Mouse (Mus musculus): Measurements from ENCODE around the gene Vti1a.

Vti1a gene

DNA sequence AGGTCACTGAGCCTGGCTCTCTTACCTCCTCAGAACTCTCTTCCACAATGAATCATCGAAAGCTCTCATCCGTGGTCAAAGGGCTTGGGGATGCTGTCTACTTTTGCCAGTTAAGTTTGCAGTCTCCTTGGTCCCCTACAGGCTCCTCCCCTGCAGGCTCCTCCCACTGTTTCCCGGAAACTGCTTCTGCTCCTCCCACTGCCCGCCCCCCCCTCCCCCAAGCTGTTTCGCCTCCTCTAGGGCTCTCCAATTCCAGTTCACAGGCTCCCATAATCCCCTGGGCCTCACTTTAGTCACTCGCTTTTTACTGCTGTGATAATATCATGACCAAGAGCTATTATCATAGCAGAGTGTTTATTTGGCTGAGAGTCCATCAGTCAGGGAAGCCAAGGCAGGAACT, 324.2 kb downstream of the Vti1a start:
- DNase-seq = no peak

DNA sequence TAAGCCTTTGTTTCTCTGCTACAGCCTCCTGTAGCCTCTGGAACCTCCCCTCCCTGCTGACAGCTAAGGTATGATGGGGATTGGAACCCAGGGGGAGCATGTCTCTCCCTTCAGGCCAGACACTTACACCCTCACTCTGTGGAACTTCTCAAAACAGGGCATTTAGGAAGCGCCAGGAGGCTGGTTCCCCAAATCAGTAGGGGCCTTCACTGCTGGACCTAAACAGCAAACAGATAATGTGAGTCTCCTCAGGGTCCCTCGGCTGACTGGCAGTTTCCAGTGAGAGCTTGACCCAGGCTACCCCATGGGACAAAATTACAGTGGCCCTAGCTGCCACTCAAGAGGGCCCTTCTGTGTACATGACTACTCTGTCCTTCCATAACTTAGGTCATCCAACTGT, 325.8 kb downstream of the Vti1a start:
- no peak for DNase-seq

DNA sequence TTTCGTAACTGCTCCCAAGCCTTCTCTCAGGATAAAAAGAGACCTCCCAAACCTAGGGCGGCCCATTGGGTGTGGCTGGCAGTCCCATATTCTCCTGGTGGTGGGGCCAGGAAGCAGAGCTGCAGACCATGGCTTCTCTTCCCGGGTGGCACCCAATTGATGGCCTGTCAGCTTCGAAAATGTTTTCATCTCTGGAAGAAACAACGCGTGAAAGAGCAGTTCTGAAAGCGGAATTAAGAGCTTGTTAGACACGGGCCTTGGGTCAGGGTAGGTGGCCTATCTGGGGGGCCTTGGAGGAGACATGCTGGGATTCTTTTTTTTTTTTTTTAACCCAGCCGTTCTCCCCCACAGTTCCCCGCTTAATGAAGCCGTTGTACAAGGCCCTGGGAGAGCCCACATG, 326.3 kb downstream of the Vti1a start:
- no peak for DNase-seq

DNA sequence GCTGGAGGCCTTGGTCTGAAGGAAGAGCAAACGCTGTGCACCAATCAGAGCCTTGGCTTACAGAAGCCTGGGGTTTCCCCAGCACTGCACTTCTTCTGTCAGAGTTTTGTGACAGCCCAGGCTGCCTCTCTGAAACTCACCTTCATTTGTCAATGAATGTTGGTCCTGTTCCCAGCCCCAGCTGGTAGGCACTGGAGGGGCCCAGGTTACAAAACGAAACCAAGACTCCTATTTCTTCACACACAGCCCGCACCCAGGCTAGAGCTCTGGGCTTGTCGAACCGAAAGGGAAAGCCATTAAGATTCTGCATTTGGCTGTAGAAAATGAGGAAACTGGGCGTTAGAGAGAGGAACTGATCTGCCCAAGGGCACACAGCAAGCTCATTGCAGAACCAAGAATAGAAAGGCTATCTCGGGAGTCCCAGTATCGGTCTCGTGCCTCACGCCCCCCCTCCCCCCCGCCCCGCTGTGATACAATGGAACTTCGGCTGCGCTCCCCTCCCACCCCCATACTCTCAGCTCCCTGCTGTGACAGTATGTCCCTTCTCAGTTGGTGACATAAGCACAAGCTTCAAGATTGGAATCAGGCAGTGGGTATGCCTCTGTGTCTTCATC, 327.3 kb downstream of the Vti1a start:
- peak; percentile 60 for DNase-seq

DNA sequence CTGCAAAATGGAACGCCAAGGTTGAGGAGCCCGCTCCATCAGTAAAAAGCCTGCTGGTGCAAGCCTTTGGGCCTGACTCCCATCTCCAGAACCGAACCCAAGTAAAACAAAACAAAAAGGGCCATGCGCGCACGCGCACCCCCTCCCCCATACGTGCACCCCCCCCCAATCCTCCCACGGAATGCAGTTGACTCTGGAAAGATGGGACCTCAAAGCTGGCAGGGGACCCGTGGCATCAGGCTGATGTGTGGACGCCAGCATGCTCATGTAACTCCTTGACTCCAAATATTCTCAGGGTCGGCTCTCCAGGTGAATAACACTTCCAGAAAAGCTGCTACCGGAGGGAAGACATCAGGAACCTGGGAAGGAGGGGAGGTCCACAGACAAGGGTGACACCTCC, 327.8 kb downstream of the Vti1a start:
- no peak for DNase-seq

DNA sequence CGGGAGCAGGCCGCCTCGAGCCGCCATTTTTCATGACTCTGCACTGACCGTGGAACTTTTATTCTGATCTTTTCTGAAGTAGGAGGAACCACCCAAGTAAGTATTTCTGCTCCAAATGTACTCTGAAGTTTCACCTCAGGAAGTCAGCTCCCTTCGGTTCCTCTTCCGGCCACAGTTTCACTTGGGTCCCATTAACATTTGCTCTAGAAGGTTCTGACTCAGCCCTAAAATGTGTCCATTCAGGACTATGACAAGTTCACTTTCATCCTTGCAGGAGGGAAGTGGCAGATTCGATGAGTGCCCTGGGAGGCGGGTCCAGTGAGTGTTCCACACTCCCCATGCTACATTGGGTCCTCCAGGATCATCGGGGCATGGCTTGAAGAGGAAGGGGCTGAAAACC, 333.3 kb downstream of the Vti1a start:
- no peak for DNase-seq

DNA sequence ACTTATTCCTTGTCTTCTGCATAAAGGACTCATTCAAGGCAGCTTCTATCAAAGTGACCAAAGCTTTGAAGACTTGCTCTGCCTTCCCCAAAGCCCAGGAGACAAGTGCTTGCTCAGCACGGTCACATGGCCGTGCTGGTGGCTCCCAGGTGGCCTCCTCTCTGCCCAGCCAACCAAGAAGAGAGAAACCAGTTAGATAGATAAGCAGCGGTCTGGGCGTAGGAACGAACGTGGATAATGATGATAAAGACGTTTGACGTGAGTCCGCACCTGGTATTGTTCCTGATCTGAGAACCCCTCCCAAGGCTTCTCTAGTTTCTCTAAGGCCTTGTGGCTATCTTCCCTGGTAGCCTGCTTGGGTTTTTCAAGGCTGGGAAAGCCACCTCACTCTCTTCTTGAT, 334.9 kb downstream of the Vti1a start:
- no peak for DNase-seq

DNA sequence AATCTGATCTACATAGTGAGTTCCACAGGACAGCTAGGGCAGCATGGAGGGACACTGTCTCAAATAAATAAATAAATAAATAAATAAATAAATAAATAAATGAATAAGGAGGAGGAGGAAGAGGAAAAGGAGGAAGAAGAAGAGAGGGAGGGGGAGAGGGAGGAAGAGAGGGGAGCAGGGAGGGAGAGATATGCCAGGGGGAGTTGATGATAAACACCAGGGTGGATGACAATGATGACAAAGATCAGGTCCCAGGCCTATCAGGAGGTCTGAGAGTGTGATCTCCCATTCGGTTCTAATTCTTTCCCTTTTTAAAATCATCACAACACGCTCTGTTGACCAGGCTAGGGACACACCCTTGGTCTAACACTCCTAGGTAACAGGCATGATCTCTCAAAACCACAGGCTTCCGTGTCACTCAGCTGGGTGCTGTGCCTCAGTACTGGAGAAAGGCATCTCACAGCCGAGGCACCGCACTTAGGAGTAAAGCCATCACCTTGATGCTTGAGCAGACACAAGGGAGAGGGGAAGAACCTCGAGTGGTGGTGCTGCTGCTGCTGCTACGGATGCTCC, 336.7 kb downstream of the Vti1a start:
- no peak for DNase-seq

DNA sequence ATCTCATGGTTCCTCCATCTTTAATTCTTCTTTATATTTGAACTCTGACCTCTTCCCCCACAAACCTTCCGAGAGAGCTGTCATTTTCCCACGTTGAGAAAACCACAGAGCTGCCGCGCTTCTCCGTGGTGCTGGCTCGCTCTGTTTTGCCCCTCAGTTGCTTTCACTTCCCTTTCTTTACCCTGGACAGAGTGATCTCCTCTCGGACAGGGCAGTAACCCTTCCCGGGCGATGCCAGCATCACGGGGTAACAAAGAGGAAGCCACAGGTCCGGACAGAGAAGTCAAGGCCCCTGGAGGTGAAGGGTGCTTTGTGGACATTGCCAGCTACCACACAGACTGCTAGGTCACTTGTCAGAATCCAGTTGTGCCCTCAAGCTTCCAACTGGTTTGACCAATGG, 344.1 kb downstream of the Vti1a start:
- peak; percentile 9 for DNase-seq

DNA sequence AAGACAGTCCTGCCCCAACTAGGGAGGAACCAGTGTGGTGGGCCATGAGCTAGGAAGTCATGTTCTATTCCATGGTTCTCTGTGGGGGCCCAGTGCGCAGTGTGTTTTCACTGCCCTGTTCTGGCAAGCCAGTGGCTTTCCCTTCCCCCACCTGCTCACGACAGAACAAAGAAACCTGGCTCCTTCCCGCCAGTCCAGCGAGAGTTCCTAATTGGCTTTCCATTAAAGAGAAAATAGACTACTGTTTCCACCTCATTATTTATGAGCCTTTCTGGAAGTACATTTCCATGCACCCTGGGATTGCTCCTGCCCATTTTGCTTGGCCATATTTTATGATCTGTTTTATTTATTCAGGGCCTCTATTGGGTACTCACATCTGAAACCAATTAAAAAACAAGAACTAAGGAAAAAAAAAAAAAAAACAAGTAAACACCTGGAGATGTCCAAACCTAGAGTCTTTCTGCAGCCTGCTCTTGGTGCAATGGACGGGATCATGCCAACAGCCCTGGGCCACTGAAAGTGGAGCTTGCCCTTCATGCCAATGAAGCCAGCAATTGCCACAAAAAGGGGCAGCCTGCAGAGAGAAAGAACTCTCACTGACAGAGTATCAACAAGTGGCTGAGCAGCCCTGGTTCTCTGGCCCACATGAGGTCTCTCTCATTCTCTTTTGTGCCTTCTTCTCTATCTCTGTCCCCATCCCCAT, 346.6 kb downstream of the Vti1a start:
- no peak for DNase-seq

DNA sequence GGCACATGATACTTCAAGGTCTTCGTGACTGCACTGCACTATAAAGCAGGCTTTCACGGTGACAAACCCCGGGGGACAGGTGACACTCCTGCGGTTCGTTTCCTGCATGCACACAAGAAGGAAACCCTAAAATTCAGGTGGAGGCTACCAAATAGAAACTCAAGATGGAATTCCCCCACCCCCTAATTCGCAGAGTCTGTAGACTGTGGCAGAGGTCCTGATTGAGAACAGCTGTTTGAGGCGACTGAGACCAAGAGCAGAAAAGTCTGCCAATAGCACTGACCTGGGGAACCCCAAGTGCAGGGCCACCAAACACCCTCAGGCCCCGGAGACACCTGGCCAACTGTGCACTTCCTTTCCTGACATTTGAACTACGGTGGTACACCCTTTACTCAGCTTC, 351.7 kb downstream of the Vti1a start:
- no peak for DNase-seq

DNA sequence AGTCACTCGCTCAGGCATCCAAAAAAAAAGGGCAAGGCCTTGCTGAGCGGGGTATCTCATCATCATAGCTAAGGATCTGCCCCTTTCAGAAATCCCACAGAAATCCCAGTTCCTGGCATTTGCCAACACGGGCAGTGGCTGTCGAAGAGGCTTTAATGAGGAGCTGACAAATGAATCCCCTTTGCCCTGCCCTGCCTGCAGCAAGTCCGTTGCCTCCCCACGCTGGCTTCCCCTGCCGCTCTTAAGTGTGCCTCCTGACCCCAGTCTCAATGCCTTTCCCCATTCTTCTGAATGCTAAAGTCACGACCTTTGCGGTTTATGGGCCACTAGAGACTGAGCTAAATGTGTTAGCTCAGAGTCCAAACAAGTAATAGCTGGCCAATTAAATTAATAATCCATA, 352.8 kb downstream of the Vti1a start:
- no peak for DNase-seq

Measured in kidney, adult 11 months (tissue).